Mouse (Mus musculus): Measurements from ENCODE around the gene Cdx4.

Cdx4 gene

GRCm38 (mm10) chrX:103321146-103321545 lies at the start of gene Cdx4:
Gene Cdx4, plus strand, starts transcription at chrX:103321398.
- no peak for DNase-seq (ENCODE audit: low read depth)

- DNase-seq (ENCODE audit: low read depth): no peak
Observed at GRCm38 (mm10) chrX:103274325-103274724, 46.9 kb upstream of the Cdx4 start.

- no peak for DNase-seq (ENCODE audit: low read depth)
Observed at GRCm38 (mm10) chrX:103286899-103287722, 34.1 kb upstream of the Cdx4 start.

- no peak for DNase-seq (ENCODE audit: low read depth)
Observed at GRCm38 (mm10) chrX:103287846-103288377, 33.3 kb upstream of the Cdx4 start.

- no peak for DNase-seq (ENCODE audit: low read depth)
Observed at GRCm38 (mm10) chrX:103288485-103289330, 32.5 kb upstream of the Cdx4 start.

GRCm38 (mm10) chrX:103298937-103299336 lies 22.3 kb upstream of the Cdx4 start:
- DNase-seq (ENCODE audit: low read depth): no peak

- no peak for DNase-seq (ENCODE audit: low read depth)
Observed at GRCm38 (mm10) chrX:103308262-103308661, 12.9 kb upstream of the Cdx4 start.

- DNase-seq (ENCODE audit: low read depth): no peak
Observed at GRCm38 (mm10) chrX:103311723-103312122, 9.5 kb upstream of the Cdx4 start.

- no peak for DNase-seq (ENCODE audit: low read depth)
Observed at GRCm38 (mm10) chrX:103314146-103314545, 7.1 kb upstream of the Cdx4 start.

GRCm38 (mm10) chrX:103325900-103326299 lies 4.7 kb downstream of the Cdx4 start:
- DNase-seq (ENCODE audit: low read depth): no peak

- DNase-seq (ENCODE audit: low read depth): no peak
Observed at GRCm38 (mm10) chrX:103329386-103329785, 8.2 kb downstream of the Cdx4 start.

- DNase-seq (ENCODE audit: low read depth): no peak
Observed at GRCm38 (mm10) chrX:103331125-103331858, 10.1 kb downstream of the Cdx4 start.

GRCm38 (mm10) chrX:103341369-103342113 lies 20.3 kb downstream of the Cdx4 start:
- DNase-seq (ENCODE audit: low read depth): no peak

GRCm38 (mm10) chrX:103355784-103356183 lies 34.6 kb downstream of the Cdx4 start:
- no peak for DNase-seq (ENCODE audit: low read depth)

- DNase-seq (ENCODE audit: low read depth): no peak
Observed at GRCm38 (mm10) chrX:103356287-103356686, 35.1 kb downstream of the Cdx4 start, which contains the start of gene Chic1. Gene Chic1, plus strand, starts transcription at chrX:103356476.

- no peak for DNase-seq (ENCODE audit: low read depth)
Observed at GRCm38 (mm10) chrX:103356761-103357236, 35.6 kb downstream of the Cdx4 start.

GRCm38 (mm10) chrX:103366201-103366600 lies 45.0 kb downstream of the Cdx4 start:
- DNase-seq (ENCODE audit: low read depth): no peak

GRCm38 (mm10) chrX:103368650-103369049 lies 47.5 kb downstream of the Cdx4 start:
- no peak for DNase-seq (ENCODE audit: low read depth)

- DNase-seq (ENCODE audit: low read depth): no peak
Observed at GRCm38 (mm10) chrX:103371221-103371620, 50.0 kb downstream of the Cdx4 start.

GRCm38 (mm10) chrX:103371627-103372026 lies 50.4 kb downstream of the Cdx4 start:
- DNase-seq (ENCODE audit: low read depth): no peak

- no peak for DNase-seq (ENCODE audit: low read depth)
Observed at GRCm38 (mm10) chrX:103374250-103374649, 53.1 kb downstream of the Cdx4 start.

Measured in c-Kit-positive CD71-negative TER-119-negative erythroid progenitor cells, embryonic 14.5 days (primary cell).